Mouse (Mus musculus) retina, embryonic 14.5 days (tissue): ENCODE results near the gene Otop2.
A peak's percentile ranks its signal among the peaks of the same experiment; 100 is the strongest.

Experiments
- DNase-seq: peaks from one replicate; pipeline ENCODE4 v3.0.0-alpha.2; 2015; ENCODE audit warnings: low spot score

The Otop2 gene

GRCm38 (mm10) chr11:115275954-115276353, 31.0 kb upstream of the Otop2 start:
- DNase-seq, result no peak

GRCm38 (mm10) chr11:115276780-115277603, 30.0 kb upstream of the Otop2 start, which contains the start of gene Fdxr:
TSS of gene Fdxr (minus strand) at chr11:115277050.
- peak; percentile 100 for DNase-seq

GRCm38 (mm10) chr11:115277604-115277975, 29.4 kb upstream of the Otop2 start:
- no peak for DNase-seq

GRCm38 (mm10) chr11:115278176-115278575, 28.8 kb upstream of the Otop2 start:
- no peak for DNase-seq

DNA sequence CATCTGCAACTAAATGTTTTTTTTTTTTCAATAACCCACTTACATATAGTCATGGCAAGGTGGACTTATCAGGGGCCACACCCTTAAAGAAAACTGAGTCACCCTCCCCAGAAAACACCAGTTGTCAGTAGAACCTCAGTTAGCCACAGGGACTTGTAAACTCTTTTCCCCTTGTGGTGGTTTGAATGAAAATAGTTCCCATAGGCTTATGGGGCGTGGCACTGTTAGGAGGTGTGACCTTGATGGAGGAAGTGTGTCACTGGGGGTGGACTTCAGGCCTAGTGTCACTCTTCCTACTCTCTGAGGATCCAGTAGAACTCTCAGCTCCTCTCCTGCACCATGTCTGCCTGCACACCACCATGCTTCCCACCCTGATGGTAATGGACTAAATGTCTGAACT, 27.2 kb upstream of the Otop2 start:
- no peak for DNase-seq

DNA sequence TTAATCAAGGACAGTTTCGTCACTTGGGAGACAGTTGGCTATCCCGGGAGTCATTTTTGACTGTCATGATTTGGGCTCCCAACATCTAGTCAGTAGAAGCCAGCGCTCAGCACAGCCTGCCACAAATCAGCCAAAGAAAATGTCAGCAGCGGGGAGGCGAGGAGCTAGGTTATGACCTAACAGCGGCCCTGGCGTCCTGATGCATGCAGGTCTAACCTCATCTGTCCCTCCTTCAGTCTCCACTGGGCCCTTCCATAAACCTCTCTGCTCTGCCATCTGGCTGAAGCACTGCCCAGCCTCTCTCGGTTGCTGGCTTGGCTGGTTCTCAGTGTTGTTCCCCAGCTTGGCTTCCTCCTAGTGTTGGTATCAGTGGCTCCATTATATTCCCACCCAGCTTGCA, 24.7 kb upstream of the Otop2 start:
- no peak for DNase-seq

GRCm38 (mm10) chr11:115282723-115283485, 24.1 kb upstream of the Otop2 start:
- DNase-seq, result no peak

DNA sequence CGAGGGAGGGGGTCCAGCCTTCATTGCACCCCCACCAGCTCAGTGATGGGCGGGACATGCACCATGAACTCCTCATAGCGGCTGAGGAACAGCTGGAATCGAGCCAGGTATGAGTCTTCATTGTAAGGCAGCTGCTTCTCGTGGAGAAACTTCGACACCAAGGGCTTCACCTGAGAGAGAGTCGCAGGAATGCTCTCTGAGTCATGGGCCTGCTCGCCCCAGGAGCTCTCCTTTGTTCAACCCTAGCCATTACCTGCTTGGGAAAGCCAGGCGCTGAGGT, 23.5 kb upstream of the Otop2 start:
- no peak for DNase-seq

- no peak for DNase-seq
Observed at GRCm38 (mm10) chr11:115283891-115284620, 22.9 kb upstream of the Otop2 start.

DNA sequence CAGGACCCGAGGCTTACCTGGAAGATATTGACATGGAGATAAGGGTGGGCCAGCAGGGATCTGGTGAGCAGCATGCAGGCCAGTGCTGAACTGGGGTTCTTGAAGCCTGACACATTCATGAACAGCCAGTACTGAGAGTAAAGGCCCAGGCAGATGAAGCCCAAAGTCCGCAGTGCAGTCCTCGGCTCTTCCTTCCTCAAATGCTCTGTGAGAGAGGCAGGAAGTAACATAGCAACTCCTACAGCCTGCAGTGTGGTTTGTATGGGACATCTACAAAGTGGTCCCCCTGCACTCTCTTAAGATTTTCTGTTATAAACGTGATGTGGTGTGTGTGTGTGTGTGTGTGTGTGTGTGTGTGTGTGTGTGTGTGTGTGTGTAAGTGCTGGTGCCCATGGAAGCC, 21.7 kb upstream of the Otop2 start:
- no peak for DNase-seq

GRCm38 (mm10) chr11:115286201-115286993, 20.6 kb upstream of the Otop2 start:
- DNase-seq, result no peak

DNA sequence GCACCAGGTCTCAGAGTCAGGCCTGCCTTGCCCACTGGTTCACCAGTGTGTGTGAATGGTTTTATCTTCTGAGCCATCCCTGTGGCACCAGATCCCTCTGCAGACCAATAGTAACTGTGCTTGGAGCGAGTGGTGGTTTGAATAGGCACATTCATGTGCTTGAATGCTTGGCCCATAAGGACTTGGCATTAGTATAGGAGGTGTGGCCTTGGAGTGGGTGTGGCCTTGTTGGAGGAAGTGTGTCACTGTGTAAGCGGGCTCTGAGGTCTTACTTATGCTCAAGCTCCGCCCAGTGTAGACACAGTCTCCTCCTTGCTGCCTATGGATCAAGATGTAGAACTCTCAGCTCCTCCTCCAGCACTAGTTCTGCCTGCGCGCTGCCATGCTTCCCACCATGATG, 19.6 kb upstream of the Otop2 start:
- no peak for DNase-seq

DNA sequence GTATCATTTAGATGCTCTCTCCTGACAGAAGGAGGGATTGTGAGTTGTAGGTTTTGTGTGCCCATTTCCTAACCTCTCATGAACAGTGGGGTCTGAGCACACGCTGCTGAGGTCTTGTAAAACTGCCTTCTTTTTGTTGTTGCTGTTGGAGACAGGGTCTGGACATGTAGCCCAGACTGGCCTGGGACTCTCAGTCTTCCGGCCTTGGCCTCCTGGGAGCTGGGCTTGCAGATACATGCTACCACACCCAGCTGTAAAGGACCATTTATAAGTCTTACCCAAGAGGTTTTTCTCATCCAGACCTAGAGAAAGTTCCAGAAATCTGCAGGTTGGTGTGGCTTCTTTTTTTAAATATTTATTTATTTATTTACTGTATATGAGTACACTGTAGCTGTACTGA, 18.7 kb upstream of the Otop2 start:
- no peak for DNase-seq

- DNase-seq, result no peak
Observed at GRCm38 (mm10) chr11:115289885-115290284, 17.1 kb upstream of the Otop2 start.

DNA sequence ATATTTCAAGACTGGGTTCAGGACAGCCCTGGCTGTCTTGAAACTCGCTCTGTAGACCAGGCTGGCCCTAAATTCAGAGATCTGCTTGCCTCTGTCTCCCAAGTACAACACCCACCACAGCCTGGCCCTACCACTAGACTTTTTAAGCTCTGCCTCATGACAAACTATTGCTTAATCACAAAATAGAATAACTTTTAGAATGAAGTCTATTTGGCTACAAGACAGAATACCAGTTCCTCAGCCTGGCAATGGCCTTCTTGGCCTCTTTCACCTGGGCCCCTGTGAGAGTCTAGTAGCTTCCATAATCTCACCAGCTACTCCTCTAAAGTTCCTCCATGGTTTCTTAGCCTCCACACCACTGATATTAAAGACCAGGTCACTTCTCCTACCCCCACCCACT, 16.6 kb upstream of the Otop2 start:
- no peak for DNase-seq

DNA sequence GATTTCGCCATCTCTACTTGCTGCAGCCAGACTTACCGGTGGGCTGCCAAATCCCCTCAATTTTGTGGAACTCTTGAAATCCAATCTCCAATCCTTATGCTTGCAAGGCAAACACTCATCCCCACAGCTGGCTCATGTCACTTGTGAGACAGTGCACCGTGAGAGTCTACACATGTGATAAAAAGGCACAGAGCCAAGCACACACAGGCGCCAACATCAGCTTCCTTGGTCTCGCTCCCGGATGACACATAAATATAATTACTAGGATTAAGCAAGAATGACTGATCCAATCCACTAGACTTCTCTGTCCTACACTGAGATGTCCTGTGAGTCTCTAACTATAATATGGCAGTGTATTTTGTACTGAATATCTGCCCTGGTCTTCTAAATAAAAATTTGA, 16.0 kb upstream of the Otop2 start:
- DNase-seq, result no peak

DNA sequence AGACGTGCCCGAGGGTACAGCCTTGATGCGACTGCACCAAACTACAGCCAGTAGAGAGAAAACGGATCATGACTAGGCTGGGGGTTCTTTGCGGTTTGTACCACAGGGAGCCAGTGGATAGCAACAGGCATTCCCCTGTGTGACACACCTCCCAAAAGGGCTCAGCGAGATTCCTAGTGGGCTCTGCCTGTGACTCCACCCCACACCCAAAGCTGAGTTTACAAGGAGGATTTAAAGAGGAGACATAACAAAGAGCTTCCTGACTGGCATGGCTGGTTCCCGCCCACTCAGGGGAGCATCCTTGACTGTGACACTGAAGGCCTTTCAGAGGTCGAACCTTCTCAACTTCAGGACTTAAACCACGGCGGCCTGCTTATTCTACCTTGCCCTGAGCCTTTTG, 15.5 kb upstream of the Otop2 start:
- no peak for DNase-seq

DNA sequence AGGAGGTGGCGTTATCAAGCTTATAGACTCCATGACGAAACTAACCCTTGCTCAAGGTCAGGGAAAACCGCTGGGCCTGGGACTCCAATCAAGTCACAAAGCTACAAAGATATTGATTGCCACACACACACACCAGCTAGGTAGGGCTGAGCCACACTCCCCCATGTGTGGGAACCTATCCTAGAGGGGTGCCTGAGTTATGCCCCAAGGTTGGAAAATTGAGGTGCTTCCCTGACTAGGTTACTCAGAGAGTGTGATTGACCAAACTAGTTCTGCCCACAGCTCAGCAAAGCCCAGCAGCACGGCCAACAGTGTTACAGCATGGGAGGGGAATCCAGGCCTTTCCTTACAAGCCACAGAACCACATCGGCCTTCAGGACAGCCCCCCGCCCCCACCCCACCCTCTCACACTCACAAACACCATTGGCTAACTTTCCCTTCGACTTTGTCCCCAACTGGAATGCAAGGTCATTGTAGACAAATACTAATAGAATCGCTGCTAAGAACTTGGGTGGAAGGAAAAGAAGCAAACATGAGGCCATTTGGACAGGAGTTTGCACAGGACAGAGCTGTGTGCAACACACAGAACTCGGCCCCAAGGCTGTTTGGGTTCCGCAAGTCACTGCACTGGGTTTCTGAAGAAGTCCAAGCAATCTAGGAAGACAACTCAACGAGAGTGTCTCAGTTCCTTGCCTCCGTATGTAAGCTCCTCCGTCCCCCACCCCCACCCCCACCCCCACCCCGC, 14.2 kb upstream of the Otop2 start:
- DNase-seq, result no peak

DNA sequence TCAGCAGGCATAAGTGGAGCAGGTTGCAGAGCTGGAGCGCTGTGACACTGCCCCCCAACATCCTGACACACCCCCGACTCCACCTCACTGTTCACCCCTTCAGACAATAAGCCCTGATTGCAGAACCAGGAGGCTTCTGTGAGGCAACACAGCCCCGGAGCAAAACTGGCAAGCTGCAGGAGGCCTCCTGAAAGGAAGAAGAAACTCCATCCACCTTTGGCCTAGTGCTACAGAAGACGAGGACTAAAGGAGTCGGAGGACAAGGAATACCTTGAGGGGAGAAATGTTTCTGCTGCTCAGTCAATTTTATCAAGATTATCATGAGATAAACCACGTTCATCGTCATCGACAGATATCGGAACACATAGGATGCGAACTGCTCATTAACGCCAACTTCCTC, 11.0 kb upstream of the Otop2 start:
- DNase-seq, result no peak

DNA sequence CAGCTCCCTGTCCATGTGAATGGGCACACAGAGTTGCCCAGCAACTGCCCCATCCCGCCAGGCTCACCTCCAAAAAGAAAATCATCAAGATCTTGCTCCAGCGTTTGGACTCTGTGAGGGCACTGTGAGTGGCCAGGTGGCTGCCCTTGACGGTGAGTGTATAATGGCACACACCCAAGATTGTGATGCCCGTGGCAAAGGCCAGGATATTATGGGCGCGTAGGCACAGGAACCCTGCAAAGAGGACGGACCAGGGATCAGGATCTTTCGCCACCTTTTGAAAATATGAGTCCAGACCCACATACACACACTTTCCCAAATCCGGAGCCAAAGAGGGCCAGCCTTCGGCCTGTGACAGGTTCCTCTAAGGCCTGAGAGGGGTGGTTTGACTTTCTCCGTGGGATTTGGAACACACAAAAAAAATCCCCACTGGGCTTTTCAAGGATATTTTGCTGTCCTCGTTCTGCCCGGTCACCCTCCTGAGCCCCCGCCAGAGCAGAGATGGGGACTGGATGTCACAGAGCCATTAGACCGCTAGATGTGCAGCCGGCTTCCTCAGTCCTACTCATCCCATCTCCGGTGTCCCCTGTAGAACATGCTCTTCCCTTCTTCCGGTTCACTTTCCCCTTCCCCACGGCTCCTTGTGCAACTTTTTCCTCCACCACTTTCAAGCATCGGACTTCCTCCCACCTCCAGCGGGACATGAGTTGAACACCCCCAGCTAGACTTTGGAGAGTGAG, 10.3 kb upstream of the Otop2 start:
- DNase-seq, result no peak
